Mouse (Mus musculus): ENCODE results near the gene Prkce. TPM values are rescaled to one million over a fixed set of nuclear protein-coding genes. Genes with fewer than 3 reads are reported as not detected.
A peak's percentile ranks its signal among the peaks of the same experiment; 100 is the strongest.

Gene Prkce
- total RNA-seq, 2 experiments from 2014 or later = 21.2 to 25.2 TPM

GRCm38 (mm10) chr17:86523843-86524242, 356.3 kb downstream of the Prkce start:
- no peak for DNase-seq
- intact Hi-C loops (cut with DNase I) = no loop called here

- intact Hi-C loops (cut with DNase I) = no loop called here
- no peak for DNase-seq
These were observed 357.5 kb downstream of the Prkce start for GRCm38 (mm10) chr17:86525075-86525474.

- intact Hi-C loops (cut with DNase I) = no loop called here
- no peak for DNase-seq
These were observed 358.4 kb downstream of the Prkce start for GRCm38 (mm10) chr17:86526016-86526415.

- no peak for DNase-seq
- intact Hi-C loops (cut with DNase I) = no loop called here
These were observed 359.7 kb downstream of the Prkce start for GRCm38 (mm10) chr17:86527298-86527697.

GRCm38 (mm10) chr17:86529003-86529402, 361.4 kb downstream of the Prkce start:
- no peak for DNase-seq
- intact Hi-C loops (cut with DNase I) = loop anchor here (2.0 kb wide), 2 partner anchors 18 to 30 kb away; no protein-coding TSS in a partner anchor

GRCm38 (mm10) chr17:86529411-86529810, 361.8 kb downstream of the Prkce start:
- intact Hi-C loops (cut with DNase I) = loop anchor here (2.0 kb wide), 2 partner anchors 19 to 31 kb away; no protein-coding TSS in a partner anchor
- DNase-seq = no peak

- intact Hi-C loops (cut with DNase I) = loop anchor here (2.0 kb wide), 1 partner anchor 26 kb away; the partner anchor contains the start of gene Gm10309
These were observed 363.6 kb downstream of the Prkce start for GRCm38 (mm10) chr17:86531231-86531630.

GRCm38 (mm10) chr17:86532783-86533548, 365.4 kb downstream of the Prkce start:
- DNase-seq = no peak
- intact Hi-C loops (cut with DNase I) = no loop called here

More at GRCm38 (mm10) chr17:86531231-86531630, 363.6 kb downstream of the Prkce start:
- DNase-seq = no peak

GRCm38 (mm10) chr17:86533549-86533851, 365.9 kb downstream of the Prkce start:
- DNase-seq = no peak
- intact Hi-C loops (cut with DNase I) = no loop called here

- intact Hi-C loops (cut with DNase I) = loop anchor here (1.0 to 5.0 kb wide), 5 partner anchors 57 to 372 kb away; no protein-coding TSS in a partner anchor
- no peak for DNase-seq
These were observed 367.5 kb downstream of the Prkce start for GRCm38 (mm10) chr17:86535096-86535495.

GRCm38 (mm10) chr17:86535827-86536656, 368.5 kb downstream of the Prkce start:
- intact Hi-C loops (cut with DNase I) = loop anchor here (1.0 to 5.0 kb wide), 6 partner anchors 56 to 371 kb away; no protein-coding TSS in a partner anchor
- DNase-seq = peak; percentile 75 to 84

- intact Hi-C loops (cut with DNase I) = loop anchor here (5.0 kb wide), 3 partner anchors 52 to 367 kb away; no protein-coding TSS in a partner anchor
- DNase-seq = peak in 1 of 2 experiments; percentile 22
These were observed 372.4 kb downstream of the Prkce start for GRCm38 (mm10) chr17:86539881-86540430.

GRCm38 (mm10) chr17:86546529-86546928, 378.9 kb downstream of the Prkce start:
- no peak for DNase-seq
- intact Hi-C loops (cut with DNase I) = no loop called here

- DNase-seq = no peak
- intact Hi-C loops (cut with DNase I) = no loop called here
These were observed 381.5 kb downstream of the Prkce start for GRCm38 (mm10) chr17:86549128-86549527.

- DNase-seq = no peak
- intact Hi-C loops (cut with DNase I) = no loop called here
These were observed 384.0 kb downstream of the Prkce start for GRCm38 (mm10) chr17:86551561-86551960.

GRCm38 (mm10) chr17:86551995-86552394, 384.4 kb downstream of the Prkce start:
- intact Hi-C loops (cut with DNase I) = no loop called here
- DNase-seq = no peak

GRCm38 (mm10) chr17:86559206-86559891, 391.8 kb downstream of the Prkce start:
- intact Hi-C loops (cut with DNase I) = no loop called here
- DNase-seq = no peak

- intact Hi-C loops (cut with DNase I) = no loop called here
- DNase-seq = no peak
These were observed 392.9 kb downstream of the Prkce start for GRCm38 (mm10) chr17:86560499-86560898.

GRCm38 (mm10) chr17:86570491-86570890, 402.9 kb downstream of the Prkce start:
- no peak for DNase-seq
- intact Hi-C loops (cut with DNase I) = no loop called here

- intact Hi-C loops (cut with DNase I) = no loop called here
- no peak for DNase-seq
These were observed 403.7 kb downstream of the Prkce start for GRCm38 (mm10) chr17:86571266-86571665.
